Mouse (Mus musculus) kidney, postnatal 14 days (tissue): ENCODE measurements around the gene Bcas3.
A peak's percentile ranks its signal among the peaks of the same experiment; 100 is the strongest.

Experiments
- DNase-seq: peaks from one replicate; pipeline ENCODE4 v3.0.0; 2022; ENCODE audit warnings: mixed read lengths

Gene Bcas3

GRCm38 (mm10) chr11:85834386-85834931 lies 481.5 kb downstream of the Bcas3 start:
- peak; percentile 21 for DNase-seq

GRCm38 (mm10) chr11:85835001-85835752 lies 482.2 kb downstream of the Bcas3 start:
- DNase-seq = no peak

GRCm38 (mm10) chr11:85835753-85836522 lies 483.0 kb downstream of the Bcas3 start:
- DNase-seq = peak; percentile 33

- DNase-seq = peak; percentile 34
Observed at GRCm38 (mm10) chr11:85836523-85837290, 483.7 kb downstream of the Bcas3 start.

- peak; percentile 41 for DNase-seq
Observed at GRCm38 (mm10) chr11:85837291-85837647, 484.3 kb downstream of the Bcas3 start.

- peak; percentile 36 for DNase-seq
Observed at GRCm38 (mm10) chr11:85837648-85838423, 484.9 kb downstream of the Bcas3 start.

GRCm38 (mm10) chr11:85838424-85839257 lies 485.7 kb downstream of the Bcas3 start:
- DNase-seq = peak; percentile 33

GRCm38 (mm10) chr11:85839258-85840030 lies 486.5 kb downstream of the Bcas3 start:
- no peak for DNase-seq

- peak; percentile 28 for DNase-seq
Observed at GRCm38 (mm10) chr11:85840031-85840802, 487.2 kb downstream of the Bcas3 start.

GRCm38 (mm10) chr11:85840803-85841145 lies 487.8 kb downstream of the Bcas3 start:
- peak; percentile 24 for DNase-seq

GRCm38 (mm10) chr11:85841211-85841681 lies 488.3 kb downstream of the Bcas3 start:
- DNase-seq = peak; percentile 24

- peak; percentile 84 for DNase-seq
Observed at GRCm38 (mm10) chr11:85841980-85842379, 489.0 kb downstream of the Bcas3 start.

- peak; percentile 23 for DNase-seq
Observed at GRCm38 (mm10) chr11:85842596-85843346, 489.8 kb downstream of the Bcas3 start.

- DNase-seq = peak; percentile 90
Observed at GRCm38 (mm10) chr11:85843347-85843692, 490.4 kb downstream of the Bcas3 start.

GRCm38 (mm10) chr11:85844144-85844965 lies 491.4 kb downstream of the Bcas3 start:
- DNase-seq = peak; percentile 94

- peak; percentile 72 for DNase-seq
Observed at GRCm38 (mm10) chr11:85844971-85845370, 492.0 kb downstream of the Bcas3 start.

GRCm38 (mm10) chr11:85845921-85846320 lies 493.0 kb downstream of the Bcas3 start:
- DNase-seq = peak; percentile 83

- peak; percentile 69 for DNase-seq
Observed at GRCm38 (mm10) chr11:85846509-85846908, 493.5 kb downstream of the Bcas3 start.
